Mouse (Mus musculus): ENCODE measurements around the gene Dcdc2b.

GRCm38 (mm10) chr4:129561184-129561583, 52.9 kb downstream of the Dcdc2b start:
- TF ChIP-seq CTCF (IDR thresholded peaks at IDR 0.05) (no peak), EP300 (IDR thresholded peaks at IDR 0.05) (no peak)

Measured in lung, postnatal 0 days (tissue).